Mouse (Mus musculus): ENCODE data around the gene Shank2. TPM values are rescaled to one million over a fixed set of nuclear protein-coding genes. Genes with fewer than 3 reads are reported as not detected.

Shank2 gene
- total and polyA plus RNA-seq, 3 experiments = not detected

GRCm38 (mm10) chr7:144458881-144459280, 457.2 kb downstream of the Shank2 start:
- Histone ChIP-seq H3K27ac (ENCODE audit: control insufficient read depth, low read depth, low read length) (no peak overlapping the region), H3K4me3 (ENCODE audit: control insufficient read depth in 1 of 2, insufficient read depth in 1 of 2, low read depth in 2 of 2, low read length in 2 of 2) (no peak overlapping the region), H3K9ac (ENCODE audit: control insufficient read depth, low read depth, low read length, poor library complexity, severe bottlenecking) (no peak overlapping the region), H3K27me3 (ENCODE audit: control insufficient read depth in 1 of 2, insufficient read depth in 2 of 2, low read length in 2 of 2) (no peaks in the 10 kb centered on the region), H3K36me3 (ENCODE audit: control insufficient read depth in 1 of 2, insufficient read depth in 2 of 2, low read length in 2 of 2) (peaks cover 0 to 6% of the 10 kb centered on the region in 2 experiments; a peak in 2 of 4 replicates), H3K79me2 (ENCODE audit: control insufficient read depth, insufficient read depth, low read length, poor library complexity) (no peaks in the 10 kb centered on the region), H3K4me1 (ENCODE audit: control insufficient read depth in 1 of 2, insufficient read depth in 2 of 2, low read length in 2 of 2) (no peaks in the 10 kb centered on the region), H3K9me3 (replicated peaks; ENCODE audit: insufficient read depth, low read length) (no peaks in the 10 kb centered on the region)
- TF ChIP-seq UBTF (IDR thresholded peaks at IDR 0.05; ENCODE audit: borderline replicate concordance, insufficient read depth, low read depth, low read length) (no peak), ZNF384 (IDR thresholded peaks at IDR 0.05; ENCODE audit: low read depth, low read length) (no peak), MYB (IDR thresholded peaks at IDR 0.05; ENCODE audit: low read depth, low read length) (no peak), SIN3A (IDR thresholded peaks at IDR 0.05; ENCODE audit: low read length) (no peak), BHLHE40 (IDR thresholded peaks at IDR 0.05; ENCODE audit: borderline replicate concordance, low read depth, low read length) (no peak), MAZ (IDR thresholded peaks at IDR 0.05; ENCODE audit: low read depth, low read length) (no peak), USF1 (IDR thresholded peaks at IDR 0.05; ENCODE audit: low read depth, low read length) (no peak), USF2 (IDR thresholded peaks at IDR 0.05; ENCODE audit: borderline replicate concordance in 1 of 2, insufficient read depth in 1 of 2, low read depth in 1 of 2, low read length in 2 of 2) (no peak), POLR2AphosphoS5 (IDR thresholded peaks at IDR 0.05; ENCODE audit: borderline replicate concordance, low read depth, low read length) (no peak), POLR2A (IDR thresholded peaks at IDR 0.05; ENCODE audit: control insufficient read depth in 1 of 2, insufficient read depth in 1 of 2, low read depth in 1 of 2, low read length in 2 of 2, poor library complexity in 1 of 2) (no peak), MXI1 (IDR thresholded peaks at IDR 0.05; ENCODE audit: low read depth, low read length) (no peak), GABPA (IDR thresholded peaks at IDR 0.05; ENCODE audit: low read depth, low read length) (no peak), ELF1 (IDR thresholded peaks at IDR 0.05; ENCODE audit: low read depth, low read length) (no peak), HCFC1 (IDR thresholded peaks at IDR 0.05; ENCODE audit: low read depth, low read length) (no peak)
- DNase-seq (ENCODE audit: low read depth, low spot score) = no peak

GRCm38 (mm10) chr7:144461246-144461902, 459.6 kb downstream of the Shank2 start:
- H3K4me3 ChIP-seq (ENCODE audit: control insufficient read depth in 1 of 2, insufficient read depth in 1 of 2, low read depth in 2 of 2, low read length in 2 of 2) = no peak overlapping the region
- H3K4me1 ChIP-seq (ENCODE audit: control insufficient read depth in 1 of 2, insufficient read depth in 2 of 2, low read length in 2 of 2) = no peaks in the 10 kb centered on the region
- H3K27me3 ChIP-seq (ENCODE audit: control insufficient read depth in 1 of 2, insufficient read depth in 2 of 2, low read length in 2 of 2) = no peaks in the 10 kb centered on the region
- TF ChIP-seq RAD21 (IDR thresholded peaks at IDR 0.05; ENCODE audit: low read depth, low read length) (no peak), CHD2 (IDR thresholded peaks at IDR 0.05; ENCODE audit: low read length) (no peak), NELFE (IDR thresholded peaks at IDR 0.05; ENCODE audit: low read depth, low read length) (no peak), JUND (IDR thresholded peaks at IDR 0.05; ENCODE audit: low read depth, low read length) (no peak), E2F4 (IDR thresholded peaks at IDR 0.05; ENCODE audit: borderline replicate concordance, low read depth, low read length) (no peak), ELF1 (IDR thresholded peaks at IDR 0.05; ENCODE audit: low read depth, low read length) (no peak), CTCF (IDR thresholded peaks at IDR 0.05 in 2 of 3, conservative IDR thresholded peaks at IDR 0.05 in 1 of 3; ENCODE audit: control insufficient read depth in 1 of 3, insufficient read depth in 1 of 3, low read depth in 2 of 3, low read length in 3 of 3, poor library complexity in 1 of 3, severe bottlenecking in 1 of 3) (no peak), GABPA (IDR thresholded peaks at IDR 0.05; ENCODE audit: low read depth, low read length) (no peak), TAL1 (IDR thresholded peaks at IDR 0.05; ENCODE audit: low read length) (no peak), SIN3A (IDR thresholded peaks at IDR 0.05; ENCODE audit: low read length) (no peak), MEF2A (IDR thresholded peaks at IDR 0.05; ENCODE audit: extremely low read depth, insufficient replicate concordance, low read depth, low read length, poor library complexity, severe bottlenecking) (no peak), SMC3 (IDR thresholded peaks at IDR 0.05; ENCODE audit: low read depth, low read length) (no peak), UBTF (IDR thresholded peaks at IDR 0.05; ENCODE audit: borderline replicate concordance, insufficient read depth, low read depth, low read length) (no peak), USF2 (IDR thresholded peaks at IDR 0.05; ENCODE audit: borderline replicate concordance in 1 of 2, insufficient read depth in 1 of 2, low read depth in 1 of 2, low read length in 2 of 2) (no peak), MXI1 (IDR thresholded peaks at IDR 0.05; ENCODE audit: low read depth, low read length) (no peak)
- DNase-seq (ENCODE audit: low read depth, low spot score) = no peak
- H3K9ac ChIP-seq (ENCODE audit: control insufficient read depth, low read depth, low read length, poor library complexity, severe bottlenecking) = no peak overlapping the region
- H3K36me3 ChIP-seq (ENCODE audit: control insufficient read depth in 1 of 2, insufficient read depth in 2 of 2, low read length in 2 of 2) = peaks cover 0 to 3% of the 10 kb centered on the region in 2 experiments; a peak in 1 of 4 replicates
- H3K27ac ChIP-seq (ENCODE audit: control insufficient read depth, low read depth, low read length) = no peak overlapping the region
- H3K79me2 ChIP-seq (ENCODE audit: control insufficient read depth, insufficient read depth, low read length, poor library complexity) = no peaks in the 10 kb centered on the region
- no peaks in the 10 kb centered on the region for H3K9me3 ChIP-seq (replicated peaks; ENCODE audit: insufficient read depth, low read length)
